Mouse (Mus musculus): ENCODE data around the gene Scn3a. TPM values are rescaled to one million over a fixed set of nuclear protein-coding genes. Genes with fewer than 3 reads are reported as not detected.

The Scn3a gene
- polyA plus RNA-seq, 1 experiment = 0.05 TPM

GRCm38 (mm10) chr2:65508217-65508616 is 59.2 kb downstream of the Scn3a start:
- H3K79me2 ChIP-seq (ENCODE audit: control insufficient read depth, insufficient read depth) = no peaks in the 10 kb centered on the region
- peaks cover 7% of the 10 kb centered on the region for H3K27me3 ChIP-seq (ENCODE audit: control insufficient read depth, insufficient read depth, insufficient read length)
- H3ac ChIP-seq (ENCODE audit: control insufficient read depth, insufficient read length) = no peak overlapping the region
- no peak overlapping the region for H3K4me2 ChIP-seq (ENCODE audit: low read depth)
- TF ChIP-seq E2F4 (IDR thresholded peaks at IDR 0.05; ENCODE audit: insufficient read depth) (no peak), POLR2AphosphoS2 (IDR thresholded peaks at IDR 0.05; ENCODE audit: insufficient read length, low read depth) (no peak), POLR2A (IDR thresholded peaks at IDR 0.05; ENCODE audit: insufficient read length, low read depth) (no peak), MYOG (IDR thresholded peaks at IDR 0.05; ENCODE audit: control insufficient read depth in 1 of 3, insufficient read depth in 1 of 3, insufficient read length in 2 of 3, low read depth in 2 of 3) (no peak), CEBPB (IDR thresholded peaks at IDR 0.05; ENCODE audit: insufficient read depth, poor library complexity, severe bottlenecking) (no peak), SRF (IDR thresholded peaks at IDR 0.05; ENCODE audit: control insufficient read depth, insufficient read length, low read depth) (no peak), MAX (IDR thresholded peaks at IDR 0.05; ENCODE audit: low read depth) (no peak), USF1 (IDR thresholded peaks at IDR 0.05; ENCODE audit: low read depth) (no peak), MYOD1 (IDR thresholded peaks at IDR 0.05; ENCODE audit: control insufficient read depth in 1 of 3, insufficient read length in 2 of 3, low read depth in 2 of 3) (no peak), TCF3 (IDR thresholded peaks at IDR 0.05; ENCODE audit: insufficient read length, low read depth) (no peak), TCF12 (IDR thresholded peaks at IDR 0.05; ENCODE audit: insufficient read depth, poor library complexity, severe bottlenecking) (no peak), REST (IDR thresholded peaks at IDR 0.05; ENCODE audit: insufficient read depth, insufficient read length) (no peak)
- H3K36me3 ChIP-seq (ENCODE audit: control insufficient read depth, insufficient read depth) = no peaks in the 10 kb centered on the region
- no peak overlapping the region for H3K4me3 ChIP-seq

GRCm38 (mm10) chr2:65490450-65490849 is 77.0 kb downstream of the Scn3a start:
- TF ChIP-seq MYOD1 (IDR thresholded peaks at IDR 0.05; ENCODE audit: control insufficient read depth in 1 of 3, insufficient read length in 2 of 3, low read depth in 2 of 3) = peak in 2 of 3 experiments; percentile 56
- TF ChIP-seq MYOG (IDR thresholded peaks at IDR 0.05; ENCODE audit: control insufficient read depth in 1 of 3, insufficient read depth in 1 of 3, insufficient read length in 2 of 3, low read depth in 2 of 3) = peak in 2 of 3 experiments; percentile 30 to 65
- no peak for TF ChIP-seq REST (IDR thresholded peaks at IDR 0.05; ENCODE audit: insufficient read depth, insufficient read length)
- no peak for TF ChIP-seq TCF12 (IDR thresholded peaks at IDR 0.05; ENCODE audit: insufficient read depth, poor library complexity, severe bottlenecking)
- Histone ChIP-seq H3K4me2 (ENCODE audit: low read depth) (no peak overlapping the region), H3K79me2 (ENCODE audit: control insufficient read depth, insufficient read depth) (no peaks in the 10 kb centered on the region), H3ac (ENCODE audit: control insufficient read depth, insufficient read length) (no peak overlapping the region), H3K4me3 (no peak overlapping the region), H3K36me3 (ENCODE audit: control insufficient read depth, insufficient read depth) (no peaks in the 10 kb centered on the region), H3K27me3 (ENCODE audit: control insufficient read depth, insufficient read depth, insufficient read length) (no peaks in the 10 kb centered on the region)

GRCm38 (mm10) chr2:65483434-65483833 is 84.0 kb downstream of the Scn3a start:
- peak; percentile 53 for TF ChIP-seq USF1 (IDR thresholded peaks at IDR 0.05; ENCODE audit: low read depth)
- TF ChIP-seq MAX (IDR thresholded peaks at IDR 0.05; ENCODE audit: low read depth) = no peak
- Histone ChIP-seq H3ac (ENCODE audit: control insufficient read depth, insufficient read length) (no peak overlapping the region), H3K4me2 (ENCODE audit: low read depth) (peak overlapping the region; percentile 37), H3K27me3 (ENCODE audit: control insufficient read depth, insufficient read depth, insufficient read length) (no peaks in the 10 kb centered on the region), H3K36me3 (ENCODE audit: control insufficient read depth, insufficient read depth) (no peaks in the 10 kb centered on the region), H3K4me3 (no peak overlapping the region), H3K79me2 (ENCODE audit: control insufficient read depth, insufficient read depth) (no peaks in the 10 kb centered on the region)

GRCm38 (mm10) chr2:65481007-65481672 is 86.3 kb downstream of the Scn3a start:
- Histone ChIP-seq H3K36me3 (ENCODE audit: control insufficient read depth, insufficient read depth) (no peaks in the 10 kb centered on the region), H3K4me3 (no peak overlapping the region), H3K27me3 (ENCODE audit: control insufficient read depth, insufficient read depth, insufficient read length) (no peaks in the 10 kb centered on the region), H3ac (ENCODE audit: control insufficient read depth, insufficient read length) (no peak overlapping the region), H3K4me2 (ENCODE audit: low read depth) (no peak overlapping the region), H3K79me2 (ENCODE audit: control insufficient read depth, insufficient read depth) (no peaks in the 10 kb centered on the region)
- TF ChIP-seq SRF (IDR thresholded peaks at IDR 0.05; ENCODE audit: control insufficient read depth, insufficient read length, low read depth) (no peak), MYOD1 (IDR thresholded peaks at IDR 0.05; ENCODE audit: control insufficient read depth in 1 of 3, insufficient read length in 2 of 3, low read depth in 2 of 3) (no peak), TCF12 (IDR thresholded peaks at IDR 0.05; ENCODE audit: insufficient read depth, poor library complexity, severe bottlenecking) (no peak), E2F4 (IDR thresholded peaks at IDR 0.05; ENCODE audit: insufficient read depth) (no peak), TCF3 (IDR thresholded peaks at IDR 0.05; ENCODE audit: insufficient read length, low read depth) (no peak), POLR2A (IDR thresholded peaks at IDR 0.05; ENCODE audit: insufficient read length, low read depth) (no peak), USF1 (IDR thresholded peaks at IDR 0.05; ENCODE audit: low read depth) (no peak), CEBPB (IDR thresholded peaks at IDR 0.05; ENCODE audit: insufficient read depth, poor library complexity, severe bottlenecking) (no peak), REST (IDR thresholded peaks at IDR 0.05; ENCODE audit: insufficient read depth, insufficient read length) (no peak), MAX (IDR thresholded peaks at IDR 0.05; ENCODE audit: low read depth) (no peak), POLR2AphosphoS2 (IDR thresholded peaks at IDR 0.05; ENCODE audit: insufficient read length, low read depth) (no peak), MYOG (IDR thresholded peaks at IDR 0.05; ENCODE audit: control insufficient read depth in 1 of 3, insufficient read depth in 1 of 3, insufficient read length in 2 of 3, low read depth in 2 of 3) (no peak)

- Histone ChIP-seq H3K4me3 (peak overlapping the region; percentile 14), H3K27me3 (ENCODE audit: control insufficient read depth, insufficient read depth, insufficient read length) (no peaks in the 10 kb centered on the region), H3ac (ENCODE audit: control insufficient read depth, insufficient read length) (no peak overlapping the region), H3K36me3 (ENCODE audit: control insufficient read depth, insufficient read depth) (no peaks in the 10 kb centered on the region), H3K4me2 (ENCODE audit: low read depth) (peak overlapping the region; percentile 76), H3K79me2 (ENCODE audit: control insufficient read depth, insufficient read depth) (no peaks in the 10 kb centered on the region)
- peak in 1 of 3 experiments; percentile 32 for TF ChIP-seq MYOD1 (IDR thresholded peaks at IDR 0.05; ENCODE audit: control insufficient read depth in 1 of 3, insufficient read length in 2 of 3, low read depth in 2 of 3)
- peak in 1 of 3 experiments; percentile 14 for TF ChIP-seq MYOG (IDR thresholded peaks at IDR 0.05; ENCODE audit: control insufficient read depth in 1 of 3, insufficient read depth in 1 of 3, insufficient read length in 2 of 3, low read depth in 2 of 3)
- no peak for TF ChIP-seq E2F4 (IDR thresholded peaks at IDR 0.05; ENCODE audit: insufficient read depth)
Observed at GRCm38 (mm10) chr2:65471311-65471882, 96.0 kb downstream of the Scn3a start.

All from myocyte (in vitro differentiated cells).